Mouse (Mus musculus) ovary, postnatal 36 days (tissue): ENCODE data around the gene Tnp1.

Experiments
- DNase-seq: peaks from one replicate; pipeline ENCODE4 v3.0.0; 2022; ENCODE audit warnings: low spot score, mixed read lengths

Tnp1 gene

DNA sequence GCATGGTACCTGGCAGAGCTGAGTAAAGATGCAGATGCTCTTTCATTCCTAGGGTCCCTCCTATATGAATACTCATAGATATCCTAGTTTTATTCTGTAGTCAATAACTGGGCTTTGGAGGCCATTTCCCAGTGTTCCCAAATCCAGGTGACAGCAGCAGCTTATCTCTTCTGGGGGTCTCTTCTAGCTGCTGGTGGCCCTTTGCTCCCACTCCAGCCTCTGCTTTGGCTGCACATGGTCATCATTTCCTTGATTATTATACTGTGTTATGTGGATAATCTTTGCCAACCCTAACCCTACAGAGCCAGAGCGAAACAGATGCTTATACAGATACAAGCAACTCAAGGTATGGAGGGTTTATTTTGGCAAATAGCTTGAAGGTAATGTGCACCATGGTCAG lies 8.9 kb downstream of the Tnp1 start:
- DNase-seq = no peak

DNA sequence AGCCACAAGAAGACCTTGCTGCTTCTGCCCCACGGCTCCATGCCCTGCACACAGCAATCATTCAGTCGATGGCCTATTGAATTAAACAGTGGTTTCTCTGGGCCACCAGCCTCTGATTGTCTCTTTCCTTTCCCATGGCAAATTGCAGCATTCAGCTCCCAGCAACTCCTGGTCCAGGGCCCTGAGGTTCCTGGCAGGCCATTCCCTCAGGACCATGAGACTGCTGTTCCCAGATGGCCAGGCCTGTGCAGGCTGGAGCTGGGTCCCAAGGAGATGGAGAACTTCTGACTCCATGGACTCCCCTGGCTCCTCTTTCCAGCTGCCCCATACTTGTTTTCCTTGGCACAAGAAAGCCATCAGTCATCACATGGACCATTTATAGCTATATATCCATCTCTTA lies 10.8 kb downstream of the Tnp1 start:
- DNase-seq = no peak

DNA sequence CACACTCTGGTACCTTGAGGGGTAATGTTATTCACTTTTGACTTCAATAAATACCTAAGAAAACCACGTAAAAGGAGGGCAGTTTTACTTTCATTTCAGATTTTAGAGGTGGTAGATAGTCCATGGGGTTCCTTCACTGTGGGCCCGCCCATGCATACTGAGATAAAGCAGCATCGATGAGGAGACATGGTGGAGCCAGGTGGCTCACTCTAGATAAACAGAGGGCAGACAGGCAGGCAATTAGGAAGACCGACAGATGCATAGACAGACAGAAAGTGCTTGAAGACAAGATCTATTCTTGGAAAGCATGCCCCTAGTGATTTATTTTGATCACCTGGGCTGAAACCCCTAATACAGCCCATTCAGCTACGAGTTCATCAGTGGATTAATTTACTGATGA lies 13.1 kb downstream of the Tnp1 start:
- DNase-seq = no peak

GRCm38 (mm10) chr1:73001961-73002360 lies 13.7 kb downstream of the Tnp1 start:
- no peak for DNase-seq

- DNase-seq = no peak
These were observed 20.8 kb downstream of the Tnp1 start for GRCm38 (mm10) chr1:72994751-72995528.

DNA sequence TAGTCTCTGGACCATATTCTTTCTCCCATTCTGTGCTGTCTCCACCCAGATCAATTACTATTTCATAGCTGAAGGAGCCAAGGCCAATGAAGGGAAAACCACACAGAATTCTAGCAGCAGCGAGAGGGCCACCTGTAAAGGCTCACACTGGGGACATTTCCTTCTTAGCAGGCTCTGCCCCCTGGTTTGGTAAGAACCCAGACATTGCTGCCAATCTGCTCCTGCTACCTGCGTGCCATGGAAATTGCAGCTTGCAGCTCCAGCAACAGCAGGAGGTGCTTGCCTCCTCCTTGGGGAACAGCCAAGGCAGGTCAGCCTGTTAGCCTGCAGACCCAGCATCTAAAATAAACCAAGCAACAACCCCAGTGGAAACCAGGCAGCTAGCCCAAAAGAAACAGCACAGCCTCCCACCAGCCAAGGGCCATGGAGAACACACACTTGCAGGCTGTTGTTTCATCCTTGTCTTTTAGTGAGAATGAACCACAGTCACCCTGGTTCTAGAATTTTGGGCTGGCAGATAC lies 22.7 kb downstream of the Tnp1 start:
- no peak for DNase-seq

DNA sequence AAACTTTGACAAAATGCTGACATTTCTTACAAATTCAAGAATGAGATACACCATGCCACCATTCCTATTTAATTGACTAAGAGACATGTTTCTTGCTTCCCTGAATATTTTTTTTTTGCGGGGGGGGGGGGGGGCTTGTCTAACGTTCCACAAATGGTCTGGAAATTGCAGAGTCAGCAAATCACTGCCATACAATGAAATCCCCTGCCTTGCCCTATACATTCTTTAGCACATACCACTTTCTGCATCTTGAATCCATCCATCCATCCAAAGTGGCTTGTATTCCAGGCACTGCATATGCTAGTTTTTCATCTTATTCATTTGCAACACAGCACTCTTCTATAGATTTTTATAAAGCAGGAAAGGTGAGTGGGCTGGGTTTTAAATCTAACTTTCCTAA lies 23.5 kb downstream of the Tnp1 start:
- DNase-seq = no peak

DNA sequence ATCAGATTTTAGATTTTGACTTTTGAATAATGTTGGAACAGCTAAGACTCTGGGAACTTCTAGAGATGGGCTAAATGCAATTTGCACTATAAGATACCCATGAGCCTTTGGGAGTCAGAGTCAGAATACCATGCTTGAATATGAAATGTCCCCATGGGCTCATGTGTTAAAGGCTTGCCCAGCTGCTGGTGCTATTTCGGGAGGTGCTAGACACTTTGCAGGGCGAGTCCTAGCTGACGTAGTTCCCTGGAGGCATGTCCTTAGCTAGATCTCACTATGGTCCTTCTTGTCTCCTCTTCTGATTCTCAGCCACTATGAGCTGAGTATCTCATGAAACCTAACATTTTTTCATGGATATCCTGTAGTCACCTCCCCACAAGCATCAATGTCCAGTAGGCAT lies 26.8 kb downstream of the Tnp1 start:
- DNase-seq = no peak

DNA sequence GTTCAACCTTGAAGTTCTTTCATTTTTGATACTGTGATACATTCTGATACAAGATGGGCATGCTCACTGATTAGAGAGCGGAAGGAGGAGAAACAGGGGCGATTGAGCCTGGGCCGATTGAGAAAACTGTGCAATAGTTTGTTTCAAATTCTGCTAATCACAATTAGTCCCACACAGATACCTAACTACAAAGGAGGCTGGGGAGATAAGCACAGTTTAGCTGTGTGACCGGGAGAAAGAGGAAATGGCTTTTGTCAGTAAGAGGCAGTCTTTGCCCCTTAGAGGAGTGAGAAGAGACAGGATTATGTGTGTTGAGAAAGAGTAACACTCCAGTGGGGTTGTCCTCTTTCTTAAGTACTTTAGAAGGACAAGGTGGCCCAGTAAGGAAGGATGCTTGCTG lies 29.0 kb downstream of the Tnp1 start:
- DNase-seq = no peak

- no peak for DNase-seq
These were observed 36.8 kb downstream of the Tnp1 start for GRCm38 (mm10) chr1:72978956-72979355.

DNA sequence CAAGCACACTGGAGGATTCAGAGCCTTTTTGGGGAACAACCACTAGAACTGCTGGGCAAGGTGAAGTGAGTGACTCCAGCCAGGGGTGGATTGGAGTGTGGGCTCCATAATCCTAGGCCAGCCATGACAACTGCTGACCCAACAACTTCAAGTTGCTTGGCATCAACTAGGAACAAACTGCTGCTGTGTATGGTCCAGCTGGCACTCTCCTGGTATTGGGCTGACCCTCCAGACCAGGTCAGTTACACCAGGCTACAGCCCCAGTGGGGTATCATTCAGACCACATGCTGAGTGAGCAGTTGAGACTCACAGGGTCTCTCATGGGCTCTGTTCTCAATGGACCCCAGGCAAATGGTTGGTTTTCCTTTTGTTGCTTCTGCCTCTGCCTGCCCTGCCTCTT lies 41.5 kb downstream of the Tnp1 start:
- no peak for DNase-seq

GRCm38 (mm10) chr1:72970461-72970860 lies 45.2 kb downstream of the Tnp1 start:
- no peak for DNase-seq

DNA sequence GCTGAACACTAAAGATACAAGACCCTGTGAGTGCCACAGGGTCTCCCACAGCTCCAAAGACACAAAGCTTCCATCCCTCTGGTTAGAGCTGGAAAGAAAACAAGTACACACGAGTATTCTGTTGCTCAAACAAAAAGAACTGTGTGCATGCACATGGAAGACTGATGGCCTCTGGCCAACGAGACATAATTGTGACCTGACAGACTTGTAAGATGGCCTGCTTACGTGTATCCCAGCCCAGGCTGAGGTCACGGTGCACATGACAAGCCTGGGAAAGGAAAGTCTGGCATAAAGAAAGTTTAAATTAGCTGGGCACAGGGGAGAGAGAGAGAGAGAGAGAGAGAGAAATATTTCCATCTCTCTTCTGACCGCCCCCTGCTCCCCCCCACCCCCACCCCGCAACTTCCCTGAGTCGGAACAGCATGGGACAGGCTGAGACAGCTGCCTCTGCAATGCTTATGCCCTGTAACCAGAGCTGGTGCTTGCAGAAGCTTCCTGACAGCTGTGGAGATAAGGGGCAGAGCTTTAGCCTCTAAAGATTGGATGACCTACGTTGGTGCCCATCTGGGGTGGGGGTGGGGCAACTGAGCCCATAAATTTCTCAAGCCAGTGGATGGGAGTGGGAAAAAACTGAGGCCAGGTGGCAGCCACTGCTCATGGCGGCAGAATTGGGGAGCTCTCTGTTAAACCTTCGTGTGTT lies 46.4 kb downstream of the Tnp1 start:
- DNase-seq = no peak

DNA sequence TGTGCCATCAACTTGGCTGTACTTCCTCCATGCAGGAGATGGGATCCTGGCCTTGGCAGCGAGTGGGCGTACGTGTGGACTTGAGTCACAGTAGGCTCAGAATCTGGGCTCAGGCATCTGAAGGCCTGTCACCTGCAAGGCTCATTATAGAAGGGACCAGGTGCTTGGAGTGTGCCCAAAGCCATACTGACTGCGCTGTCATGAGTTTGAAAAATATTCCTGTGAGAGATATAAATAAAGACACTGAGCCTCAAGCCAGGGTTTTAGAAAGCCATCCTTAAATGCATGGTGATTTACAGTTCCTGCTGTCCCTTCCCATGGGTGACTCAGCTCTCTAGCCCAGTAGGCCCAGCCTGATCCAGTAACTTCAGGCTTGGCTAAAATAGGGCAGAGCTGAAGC lies 49.3 kb downstream of the Tnp1 start:
- no peak for DNase-seq
